Mouse (Mus musculus) heart, postnatal 36 days (tissue): ENCODE data around the gene Syngr1. TPM values are rescaled to one million over a fixed set of nuclear protein-coding genes. Genes with fewer than 3 reads are reported as not detected.

Source experiments
- DNase-seq, 2 experiments: peaks; one replicate each; pipeline ENCODE4 v3.0.0; 2021 to 2022
- intact Hi-C: fragments of 180-260 bp; cut with DNase I; formaldehyde crosslinking; loops from one replicate; pipeline ENCODE4 v1.15.1; 2025
- microRNA-seq, 2 experiments: library from miRNA; unstranded; fragments of <30 nt; microRNA quantifications; one replicate each; pipeline ENCODE4 v1.2.0; 2021; ENCODE audit warnings: borderline number of aligned reads in 2 of 2
- total RNA-seq, 2 experiments: library from RNA; stranded (reverse); gene quantifications; 2 replicates each; pipeline ENCODE4 v1.2.3; 2021

Syngr1 gene
- total RNA-seq, 2 experiments from 2014 or later, result 81.8 to 90.5 TPM

- intact Hi-C loops, result no loop called here
Measured at GRCm38 (mm10) chr15:80161199-80161598, 70.1 kb downstream of the Syngr1 start.

GRCm38 (mm10) chr15:80162401-80162964 lies 71.3 kb downstream of the Syngr1 start:
- intact Hi-C loops, result no loop called here
- DNase-seq, result no peak

More at GRCm38 (mm10) chr15:80161199-80161598, 70.1 kb downstream of the Syngr1 start:
- DNase-seq, result no peak

- intact Hi-C loops, result no loop called here
- DNase-seq, result no peak
Measured at GRCm38 (mm10) chr15:80163274-80163673, 72.1 kb downstream of the Syngr1 start.

- no peak for DNase-seq
- intact Hi-C loops, result no loop called here
Measured at GRCm38 (mm10) chr15:80163716-80164115, 72.6 kb downstream of the Syngr1 start.

GRCm38 (mm10) chr15:80165396-80165795 lies 74.3 kb downstream of the Syngr1 start:
- DNase-seq, result no peak

More at GRCm38 (mm10) chr15:80165396-80165795, 74.3 kb downstream of the Syngr1 start:
- intact Hi-C loops, result no loop called here

Small RNA genes within 50 kb of the gene (microRNA-seq; reads per million reads assigned to microRNA genes)
- 79.5 to 95.5 reads per million in 2 experiments for gene Snord43

Other genes with a start within 250 kb of the Syngr1 start
- gene Apobec3, start 199.7 kb upstream of the Syngr1 start, total RNA-seq, result 1 to 10 TPM; 7.7 to 7.8 TPM
- gene Cbx7, start 120.2 kb upstream of the Syngr1 start, total RNA-seq, result 10 to 100 TPM; 13.2 to 16.6 TPM
- gene Pdgfb, start 76.4 kb upstream of the Syngr1 start, total RNA-seq, result 10 to 100 TPM; 30.4 to 31.3 TPM
- 100 to 1,000 TPM; 163 to 164 TPM for gene Rpl3, start 534 bp downstream of the Syngr1 start, total RNA-seq
- 10 to 100 TPM; 23.4 to 23.8 TPM for gene Tab1, start 41.8 kb downstream of the Syngr1 start, total RNA-seq
- 1 to 10 TPM; 1.3 to 1.7 TPM for gene Mgat3, start 82.4 kb downstream of the Syngr1 start, total RNA-seq
- gene Mief1, start 142.7 kb downstream of the Syngr1 start, total RNA-seq, result 10 to 100 TPM; 31.5 to 32.8 TPM
- gene AC140267.1, start 144.5 kb downstream of the Syngr1 start, total RNA-seq, result 10 to 100 TPM; 10.7 to 20.5 TPM
- 10 to 100 TPM; 65.2 to 75.8 TPM for gene Atf4, start 163.8 kb downstream of the Syngr1 start, total RNA-seq
- gene Rps19bp1, start 173.0 kb downstream of the Syngr1 start, total RNA-seq, result 10 to 100 TPM; 11.5 to 15.8 TPM
- under 1 TPM in 1 of 2 experiments, not detected in 1; 0.03 TPM for gene Cacna1i, start 195.9 kb downstream of the Syngr1 start, total RNA-seq